Mouse (Mus musculus) forebrain, postnatal 0 days (tissue): ENCODE data around the gene 3110040M04Rik. TPM values are rescaled to one million over a fixed set of nuclear protein-coding genes. Genes with fewer than 3 reads are reported as not detected.
"Not testable (repeated sequence)": the region's sequence is repeated elsewhere in the genome, so short reads cannot be mapped to it uniquely, and the experiment has no call there.

Experiments
- ATAC-seq: fragments of 200-750 bp; cut with Nextera tagmentation; 2 replicates; pipeline ENCODE4 v1.8.0; 2017; ENCODE audit warnings: mild to moderate bottlenecking, moderate library complexity
- DNase-seq: peaks from one replicate; pipeline ENCODE4 v3.0.0-alpha.2; 2015
- H3K27ac ChIP-seq: fragments of 300-500 bp; sonication (generic); 2 replicates; pipeline ENCODE4 v1.5.1; 2014; ENCODE audit warnings: low read depth, mild to moderate bottlenecking, antibody characterized with exemption, low read length, moderate library complexity, mixed read lengths
- H3K27me3 ChIP-seq: fragments of 300-500 bp; sonication (generic); 2 replicates; pipeline ENCODE4 v1.6.1; 2014; ENCODE audit warnings: mild to moderate bottlenecking, low read length, mixed read lengths; ENCODE audit not compliant: insufficient read depth
- H3K36me3 ChIP-seq: fragments of 300-500 bp; sonication (generic); 2 replicates; pipeline ENCODE4 v1.6.1; 2014; ENCODE audit warnings: mild to moderate bottlenecking, moderate library complexity; ENCODE audit not compliant: insufficient read depth
- H3K4me1 ChIP-seq: fragments of 300-500 bp; sonication (generic); 2 replicates; pipeline ENCODE4 v1.6.1; 2014; ENCODE audit warnings: antibody characterized with exemption; ENCODE audit not compliant: insufficient read depth
- H3K4me2 ChIP-seq: fragments of 300-500 bp; sonication (generic); 2 replicates; pipeline ENCODE4 v1.6.1; 2014; ENCODE audit warnings: low read depth, mild to moderate bottlenecking, moderate library complexity
- H3K4me3 ChIP-seq: fragments of 300-500 bp; sonication (generic); 2 replicates; pipeline ENCODE4 v1.5.1; 2014; ENCODE audit warnings: low read depth, low read length, mixed read lengths
- H3K9ac ChIP-seq: fragments of 300-500 bp; sonication (generic); 2 replicates; pipeline ENCODE4 v1.6.1; 2014; ENCODE audit warnings: mild to moderate bottlenecking
- H3K9me3 ChIP-seq: fragments of 300-500 bp; sonication (generic); 2 replicates; pipeline ENCODE4 v1.6.1; 2016; ENCODE audit warnings: low read length
- CTCF ChIP-seq: sonication (generic); IDR thresholded peaks from 2 replicates; pipeline ENCODE4 v1.5.1; 2016; ENCODE audit warnings: antibody characterized with exemption, control low read depth, low read depth
- WGBS: fragments of 180-500 bp; shearing (Covaris S2); extraction: QIAGEN DNeasy Blood & Tissue Kit; methylation state at CpG from one replicate; pipeline ENCODE4 v1.1.7; 2014; 5-methylcytosine and 5-hydroxymethylcytosine counted together
- polyA plus RNA-seq: library from polyadenylated mRNA; unstranded; fragments of >200 nt; fragmentation: Nextera tagmentation; extraction: Ambion mirVana; gene quantifications from 2 replicates; pipeline ENCODE4 v1.2.1, GENCODE M21; 2015
- total RNA-seq: library from RNA; depleted of rRNA; stranded (reverse); fragments of >200 nt; gene quantifications from 2 replicates; pipeline ENCODE4 v1.2.3, GENCODE M21; 2014

3110040M04Rik gene
- total and polyA plus RNA-seq, 2 experiments from 2014 or later: not detected

DNA sequence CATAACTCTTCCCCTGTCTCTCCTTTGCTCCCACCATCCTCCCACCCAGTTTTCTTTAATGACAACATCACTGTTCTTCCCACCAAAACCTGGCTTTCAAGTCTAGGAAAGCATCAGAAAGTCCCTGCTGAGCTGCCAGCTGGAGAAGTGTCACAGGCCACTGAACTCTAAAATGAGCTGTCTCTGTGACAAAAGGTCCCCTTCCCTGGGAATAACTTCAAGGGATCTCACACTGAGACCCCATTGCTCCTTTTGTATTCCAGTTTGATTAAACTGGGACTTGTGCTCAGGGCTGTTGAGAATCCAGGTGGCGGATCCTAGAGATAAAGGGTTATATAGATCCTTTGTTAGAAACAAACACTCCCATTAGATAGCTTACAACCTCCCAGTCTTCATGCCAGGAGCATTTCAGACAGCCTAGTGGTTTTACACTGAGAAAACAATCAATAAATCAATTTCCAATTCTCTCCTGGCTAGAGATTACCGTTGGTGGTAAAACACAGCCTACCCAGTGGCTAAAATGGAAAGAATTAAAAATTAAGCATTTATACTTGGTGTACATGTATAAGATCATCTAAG, 25.3 kb upstream of the 3110040M04Rik start:
- no peaks in the 10 kb centered on the region for H3K4me1 ChIP-seq
- H3K4me2 ChIP-seq: no peak overlapping the region
- no peak overlapping the region for H3K27ac ChIP-seq
- ATAC-seq: no peak
- WGBS: 37% methylated on average over 2 of the region's 2 CpGs
- no peak for DNase-seq
- H3K9ac ChIP-seq: no peak overlapping the region
- no peaks in the 10 kb centered on the region for H3K9me3 ChIP-seq
- no peak for TF ChIP-seq CTCF
- H3K4me3 ChIP-seq: no peak overlapping the region
- no peaks in the 10 kb centered on the region for H3K36me3 ChIP-seq
- H3K27me3 ChIP-seq: no peaks in the 10 kb centered on the region

DNA sequence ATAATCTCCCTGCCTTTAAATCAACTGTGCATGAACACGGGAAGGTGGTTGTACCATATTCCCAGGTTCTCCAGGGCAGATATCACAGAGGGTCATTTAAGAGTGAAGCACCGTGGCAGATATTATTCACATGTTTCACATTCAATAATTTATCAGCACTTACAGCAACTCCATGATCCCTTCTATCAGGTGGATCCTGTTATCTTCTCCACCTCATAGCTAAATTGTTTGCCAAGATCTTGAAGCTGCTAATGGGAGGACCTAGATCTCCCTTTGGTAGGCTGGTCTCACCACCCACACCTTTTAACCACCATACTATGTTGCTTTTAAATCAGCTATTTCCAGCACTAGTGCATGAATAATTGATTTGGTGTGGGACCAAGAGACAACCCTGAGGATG, 23.8 kb upstream of the 3110040M04Rik start:
- Histone ChIP-seq H3K36me3 (no peaks in the 10 kb centered on the region), H3K27me3 (no peaks in the 10 kb centered on the region), H3K27ac (no peak overlapping the region), H3K4me3 (no peak overlapping the region), H3K4me1 (no peaks in the 10 kb centered on the region), H3K4me2 (no peak overlapping the region), H3K9ac (no peak overlapping the region), H3K9me3 (no peaks in the 10 kb centered on the region)
- no peak for TF ChIP-seq CTCF
- ATAC-seq (no peak), DNase-seq (no peak)
- 85% methylated on average over 2 of the region's 2 CpGs for WGBS

GRCm38 (mm10) chr1:151182266-151182665, 21.7 kb upstream of the 3110040M04Rik start, which contains the start of gene Gm47985:
Gene Gm47985 (plus strand): TSS chr1:151182537.
- WGBS: no CpG with 5 or more reads among the region's 7 CpGs

GRCm38 (mm10) chr1:151186186-151186585, 17.7 kb upstream of the 3110040M04Rik start:
- not testable (repeated sequence) for H3K27me3 ChIP-seq, H3K27ac ChIP-seq, H3K4me3 ChIP-seq, H3K4me1 ChIP-seq, H3K9ac ChIP-seq, ATAC-seq, H3K36me3 ChIP-seq, H3K4me2 ChIP-seq, DNase-seq, H3K9me3 ChIP-seq
- 72% methylated on average over 3 of the region's 3 CpGs for WGBS

More at GRCm38 (mm10) chr1:151182266-151182665, 21.7 kb upstream of the 3110040M04Rik start, which contains the start of gene Gm47985:
- not testable (repeated sequence) for H3K4me3 ChIP-seq, H3K4me2 ChIP-seq, H3K36me3 ChIP-seq, H3K27ac ChIP-seq, ATAC-seq, H3K9ac ChIP-seq, H3K27me3 ChIP-seq, H3K4me1 ChIP-seq, DNase-seq, H3K9me3 ChIP-seq

DNA sequence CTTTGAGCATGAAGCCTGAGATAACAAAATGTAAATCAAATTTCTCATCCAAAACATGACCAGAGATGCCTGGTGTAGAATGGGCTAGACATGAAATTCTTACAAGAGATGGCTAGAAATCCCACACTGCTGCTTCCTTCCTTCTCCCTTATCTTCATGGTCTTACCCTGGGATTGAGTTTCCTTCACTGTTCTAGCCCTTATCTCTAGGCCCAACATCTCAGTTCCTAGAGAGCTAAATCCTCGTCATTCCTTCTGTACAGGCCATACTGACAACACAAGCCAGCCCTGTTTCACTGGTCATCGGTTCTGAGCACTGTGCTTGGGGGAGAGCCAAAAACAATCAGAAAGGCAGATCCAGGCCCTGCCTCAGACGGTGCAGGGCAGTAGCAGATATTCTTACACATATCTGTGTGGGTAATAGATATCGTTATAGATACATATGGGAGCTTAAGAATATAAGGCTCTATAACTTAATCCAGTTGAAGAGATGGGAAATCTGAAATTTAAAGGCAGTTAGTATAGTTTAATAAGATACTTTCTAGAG, 17.0 kb upstream of the 3110040M04Rik start:
- ATAC-seq, H3K27ac ChIP-seq: not testable (repeated sequence)
- WGBS: 84% methylated on average over 4 of the region's 4 CpGs

DNA sequence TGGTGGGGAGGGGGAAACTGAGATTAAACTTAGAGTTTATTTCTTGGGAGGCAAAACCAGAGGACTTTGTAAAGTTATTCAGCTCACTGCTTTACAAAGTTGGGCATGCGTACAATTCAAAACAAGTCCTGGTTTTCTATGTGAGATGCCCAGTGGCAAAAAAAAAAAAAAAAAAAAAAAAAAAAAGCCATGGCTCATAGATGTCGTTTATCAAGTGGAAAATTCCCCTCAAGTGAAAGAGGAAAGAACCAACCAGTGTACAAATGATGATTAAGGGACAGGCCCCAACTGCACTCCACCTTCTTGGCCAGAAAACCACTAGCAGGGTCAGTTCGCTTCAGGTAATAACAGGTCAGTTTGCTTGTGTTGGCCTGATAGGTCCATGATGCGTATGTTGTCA, 15.5 kb upstream of the 3110040M04Rik start:
- Histone ChIP-seq H3K9ac (no peak overlapping the region), H3K4me3 (no peak overlapping the region), H3K9me3 (no peaks in the 10 kb centered on the region), H3K27me3 (no peaks in the 10 kb centered on the region), H3K4me2 (no peak overlapping the region), H3K4me1 (no peaks in the 10 kb centered on the region), H3K27ac (no peak overlapping the region), H3K36me3 (no peaks in the 10 kb centered on the region)
- no peak for DNase-seq
- WGBS: 85% methylated on average over 4 of the region's 4 CpGs
- ATAC-seq: no peak
- TF ChIP-seq CTCF: no peak

More for the DNA sequence above, 17.0 kb upstream of the 3110040M04Rik start:
- not testable (repeated sequence) for H3K4me3 ChIP-seq, H3K36me3 ChIP-seq, H3K4me2 ChIP-seq, H3K4me1 ChIP-seq, H3K9me3 ChIP-seq, H3K27me3 ChIP-seq, H3K9ac ChIP-seq, DNase-seq

- not testable (repeated sequence) for H3K9ac ChIP-seq, ATAC-seq, H3K27ac ChIP-seq, H3K36me3 ChIP-seq, H3K4me1 ChIP-seq, H3K27me3 ChIP-seq, H3K9me3 ChIP-seq, H3K4me3 ChIP-seq, DNase-seq, H3K4me2 ChIP-seq
- no CpG with 5 or more reads among the region's 7 CpGs for WGBS
Observed at GRCm38 (mm10) chr1:151192075-151192474, 11.8 kb upstream of the 3110040M04Rik start, which contains the start of gene Gm8947. Gene Gm8947 (plus strand): TSS chr1:151192376.

- DNase-seq, H3K27me3 ChIP-seq, H3K36me3 ChIP-seq, H3K4me1 ChIP-seq, H3K27ac ChIP-seq, ATAC-seq, H3K4me2 ChIP-seq, H3K9me3 ChIP-seq, H3K9ac ChIP-seq, H3K4me3 ChIP-seq: not testable (repeated sequence)
- 91% methylated on average over 14 of the region's 15 CpGs for WGBS
Observed at GRCm38 (mm10) chr1:151192739-151193138, 11.2 kb upstream of the 3110040M04Rik start.

GRCm38 (mm10) chr1:151195986-151196385, 7.9 kb upstream of the 3110040M04Rik start:
- H3K9me3 ChIP-seq, H3K9ac ChIP-seq, H3K4me3 ChIP-seq, H3K4me1 ChIP-seq, H3K27ac ChIP-seq, H3K36me3 ChIP-seq, ATAC-seq, DNase-seq, H3K27me3 ChIP-seq, H3K4me2 ChIP-seq: not testable (repeated sequence)
- 53% methylated on average over 4 of the region's 4 CpGs for WGBS

DNA sequence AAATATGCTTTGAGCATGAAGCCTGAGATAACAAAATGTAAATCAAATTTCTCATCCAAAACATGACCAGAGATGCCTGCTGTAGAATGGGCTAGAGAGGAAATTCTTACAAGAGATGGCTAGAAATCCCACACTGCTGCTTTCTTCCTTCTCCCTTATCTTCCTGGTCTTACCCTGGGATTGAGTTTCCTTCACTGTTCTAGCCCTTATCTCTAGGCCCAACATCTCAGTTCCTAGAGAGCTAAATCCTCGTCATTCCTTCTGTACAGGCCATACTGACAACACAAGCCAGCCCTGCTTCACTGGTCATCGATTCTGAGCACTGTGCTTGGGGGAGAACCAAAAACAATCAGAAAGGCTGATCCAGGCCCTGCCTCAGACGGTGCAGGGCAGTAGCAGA, 7.2 kb upstream of the 3110040M04Rik start:
- not testable (repeated sequence) for H3K36me3 ChIP-seq, ATAC-seq, H3K9me3 ChIP-seq, DNase-seq, H3K27me3 ChIP-seq, H3K4me3 ChIP-seq, H3K4me2 ChIP-seq, H3K27ac ChIP-seq, H3K4me1 ChIP-seq, H3K9ac ChIP-seq
- WGBS: 90% methylated on average over 3 of the region's 3 CpGs
